Mouse (Mus musculus) gastrocnemius, postnatal 25 days (tissue): ENCODE data around the gene Crim1. TPM values are rescaled to one million over a fixed set of nuclear protein-coding genes. Genes with fewer than 3 reads are reported as not detected.

Experiments used
- DNase-seq: peaks from one replicate; pipeline ENCODE4 v3.0.0; 2022
- total RNA-seq, 2 experiments: library from RNA; stranded (reverse); gene quantifications; 1 replicate in 1 of 2; 2 replicates in 1 of 2; pipeline ENCODE4 v1.2.3; 2021

The Crim1 gene
- total RNA-seq, 2 experiments from 2014 or later, result 22.1 to 22.9 TPM

DNA sequence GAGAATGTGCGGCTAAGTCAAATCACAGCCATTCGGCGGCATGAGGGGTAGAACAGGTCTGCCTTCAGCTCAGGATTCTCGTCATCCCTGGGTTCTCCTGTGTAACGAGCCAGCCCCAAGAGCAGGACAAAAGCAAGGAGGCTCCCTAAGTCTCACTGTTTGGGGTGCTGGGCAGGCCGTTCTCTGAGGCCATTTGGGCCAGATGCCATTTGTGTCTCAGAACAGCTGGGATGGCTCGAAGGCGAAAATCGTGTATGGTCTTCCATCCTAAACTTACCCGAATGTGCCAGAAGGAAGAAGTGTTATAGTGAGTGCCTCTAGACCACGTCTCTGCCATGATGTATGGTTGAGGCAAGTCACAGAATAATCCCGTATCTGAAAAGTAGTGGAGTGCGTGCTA, 86.0 kb downstream of the Crim1 start:
- no peak for DNase-seq

DNA sequence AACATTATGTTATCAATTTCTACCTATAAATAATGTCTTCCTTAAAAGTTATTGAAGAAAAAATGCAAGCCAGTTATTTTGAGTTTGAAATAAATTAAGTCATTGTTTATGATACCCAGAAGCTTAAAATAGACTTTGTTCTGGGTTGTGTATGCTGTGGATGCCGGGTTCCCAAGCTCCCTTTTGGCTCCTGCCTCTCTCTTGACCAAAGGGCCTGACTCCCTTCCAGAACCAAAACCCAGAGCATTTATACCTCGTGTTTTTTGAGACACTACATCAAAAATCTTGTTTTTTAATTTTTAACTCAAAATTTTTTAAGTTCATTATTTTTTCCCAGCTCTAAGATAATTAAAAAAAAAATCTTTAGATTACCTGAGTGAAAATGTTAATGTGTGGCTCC, 87.3 kb downstream of the Crim1 start:
- no peak for DNase-seq

DNA sequence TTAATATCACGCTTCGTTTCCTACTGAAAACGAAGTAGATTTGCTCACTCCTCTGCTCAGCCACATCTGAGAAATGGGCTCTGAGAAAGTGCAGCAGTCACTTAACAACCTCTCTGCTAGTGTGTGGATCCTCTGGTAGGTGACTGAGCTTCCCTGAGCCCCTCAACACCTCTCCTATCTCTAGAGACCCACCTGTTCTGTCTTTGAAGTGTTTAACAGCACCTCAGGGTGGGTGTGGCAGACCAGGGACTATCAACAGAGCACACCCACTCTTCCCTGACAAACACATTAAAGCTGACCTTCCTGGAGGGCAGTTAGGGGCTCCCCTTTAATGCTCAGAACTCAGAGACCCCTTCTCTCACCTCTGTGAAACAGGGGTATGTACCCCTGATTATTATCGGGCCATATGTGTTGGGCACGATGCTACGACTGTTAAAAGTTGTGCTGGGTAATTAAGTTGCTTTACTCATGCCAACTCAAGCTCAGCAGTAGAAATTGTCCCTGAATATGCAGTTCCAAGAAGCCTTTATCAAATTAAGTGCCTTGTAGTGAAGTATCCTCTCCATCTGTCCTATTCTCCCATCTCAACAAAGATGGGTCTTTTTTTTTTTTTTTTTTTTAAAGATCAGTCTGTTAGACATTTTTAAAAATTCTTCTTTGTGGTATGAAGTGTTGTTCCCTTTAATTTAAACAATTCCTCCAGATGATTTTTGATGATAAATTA, 90.3 kb downstream of the Crim1 start:
- DNase-seq, result no peak

DNA sequence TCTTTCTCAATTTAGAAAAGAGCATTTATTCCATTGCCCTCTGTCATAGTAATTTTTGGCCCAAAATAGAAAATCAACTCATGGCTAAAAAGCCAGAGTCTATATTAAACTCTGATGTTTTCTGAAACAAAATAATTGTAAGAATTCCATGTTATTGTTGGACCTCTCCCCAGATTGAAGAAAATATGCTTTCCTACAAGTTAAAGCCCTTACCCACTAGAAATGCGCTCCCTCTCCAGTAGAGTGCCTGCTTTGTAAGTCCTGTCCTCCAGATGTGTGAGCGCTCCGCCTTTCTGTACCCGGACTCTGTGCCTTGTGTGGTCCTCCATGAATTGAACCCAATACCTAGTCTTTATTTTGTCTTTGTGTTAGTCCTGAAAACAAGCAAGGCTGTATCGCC, 91.0 kb downstream of the Crim1 start:
- DNase-seq, result no peak

DNA sequence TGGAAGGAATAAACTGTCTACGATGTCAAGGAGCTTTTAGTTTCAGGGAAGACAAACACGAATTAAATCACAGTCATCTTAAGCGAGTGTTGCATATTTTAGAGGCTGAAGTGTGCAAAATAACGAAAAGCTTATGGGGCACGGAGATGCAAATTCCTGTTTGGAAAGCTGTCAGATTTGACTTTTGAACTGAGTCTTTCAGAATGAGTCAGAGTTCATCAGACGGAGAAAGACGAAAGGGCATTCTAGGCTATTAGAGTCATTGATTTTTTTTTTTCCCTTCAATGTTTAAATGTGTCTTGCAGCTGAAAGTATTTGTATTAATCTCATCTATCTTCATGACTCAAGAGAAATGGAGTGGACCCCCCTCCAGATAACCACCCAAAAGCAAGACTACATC, 92.3 kb downstream of the Crim1 start:
- no peak for DNase-seq

DNA sequence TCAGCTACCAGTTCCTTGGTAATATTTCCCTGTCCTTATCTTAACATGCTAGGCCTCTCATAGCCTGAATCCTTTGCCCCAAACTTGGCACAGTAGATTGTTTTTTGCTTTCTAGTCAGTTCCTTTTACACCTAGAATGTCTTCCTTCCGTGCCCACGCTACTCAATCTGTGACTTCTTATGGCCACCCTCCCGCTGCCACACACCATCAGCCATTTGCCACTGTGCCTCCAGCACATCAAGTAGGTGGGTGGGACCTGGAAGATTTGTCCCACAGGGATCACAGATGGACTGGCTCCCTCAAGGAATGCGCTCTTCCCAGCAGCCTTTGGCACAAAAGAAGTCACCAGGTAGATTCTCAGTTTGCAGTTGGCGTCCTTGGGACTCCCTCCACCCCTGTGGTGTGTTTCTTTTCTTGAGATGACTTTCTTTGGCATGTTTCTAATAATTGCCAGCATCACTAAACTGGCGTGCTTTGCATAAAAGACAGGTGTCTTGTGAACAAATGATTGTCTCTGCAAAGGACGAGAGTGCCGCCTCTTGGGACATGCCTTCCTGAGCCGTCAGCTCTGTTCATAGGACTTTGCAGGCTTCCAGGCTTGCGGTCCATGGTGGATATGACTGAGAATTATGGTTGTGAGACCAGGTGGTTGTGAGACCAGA, 92.9 kb downstream of the Crim1 start:
- DNase-seq, result no peak

DNA sequence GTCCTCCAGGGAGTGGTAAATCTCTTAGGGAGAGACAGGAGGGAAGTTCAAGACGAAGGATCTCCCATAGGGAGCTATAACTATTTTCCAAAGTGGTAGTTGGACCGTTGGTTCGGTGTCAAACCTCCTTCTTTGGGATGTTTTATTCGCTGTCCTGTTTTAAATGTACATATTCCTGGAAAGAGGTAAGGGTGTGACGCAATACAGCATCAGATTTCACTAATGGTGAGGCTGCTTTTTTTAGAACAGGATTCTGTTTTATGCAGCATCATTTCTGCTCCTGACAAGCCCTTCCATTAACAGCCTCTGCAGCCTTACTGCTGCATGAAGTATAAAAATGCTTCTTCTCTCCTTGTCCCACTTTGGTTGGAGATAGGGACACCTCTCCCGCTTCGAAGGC, 95.9 kb downstream of the Crim1 start:
- DNase-seq, result no peak

DNA sequence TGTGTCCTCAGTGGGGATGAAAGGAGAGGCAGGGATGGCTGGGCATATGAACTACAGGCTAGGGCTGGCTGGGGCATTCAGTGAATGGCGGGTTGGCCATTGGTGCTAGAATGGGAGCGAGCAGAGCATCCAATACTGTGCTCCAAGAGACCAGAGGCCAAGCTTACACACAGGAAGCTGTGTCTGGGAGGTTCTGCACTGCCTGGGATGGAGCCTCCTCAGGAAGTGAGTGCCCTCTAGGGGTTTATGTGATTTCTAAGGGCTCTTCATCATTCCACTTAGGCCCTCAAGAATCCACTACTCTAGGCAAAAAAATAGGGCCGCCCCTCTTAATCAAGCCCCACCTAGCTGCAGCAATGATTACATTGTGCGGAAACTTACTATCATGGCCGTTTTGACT, 98.1 kb downstream of the Crim1 start:
- no peak for DNase-seq

DNA sequence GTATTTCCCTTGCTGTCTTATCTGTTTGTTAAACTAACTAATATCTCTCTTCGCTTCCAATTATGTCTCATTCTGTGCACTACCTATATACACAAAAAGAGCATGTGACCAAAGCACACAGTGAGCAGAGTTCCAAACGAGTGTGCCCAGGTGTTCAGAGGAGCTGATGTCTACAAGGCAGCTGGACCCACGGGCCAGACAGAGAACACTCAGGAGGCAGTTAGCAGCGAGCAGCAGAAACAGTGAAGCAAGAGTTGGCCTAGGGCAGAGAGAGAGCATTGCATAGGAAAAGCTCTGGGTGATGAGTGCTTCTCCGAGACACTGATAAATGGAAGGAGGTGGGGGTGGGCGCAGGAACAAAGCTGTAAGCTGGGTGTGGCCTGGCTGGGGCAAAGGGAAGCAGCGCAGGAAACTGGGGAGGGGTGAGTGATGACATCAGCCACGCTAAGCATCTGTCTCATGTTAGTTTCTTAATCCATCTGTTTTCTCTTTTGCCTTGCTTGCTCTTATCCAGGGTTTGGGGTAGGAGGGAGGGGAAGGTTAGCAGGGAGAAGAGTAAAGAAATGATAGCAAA, 99.0 kb downstream of the Crim1 start:
- DNase-seq, result no peak

DNA sequence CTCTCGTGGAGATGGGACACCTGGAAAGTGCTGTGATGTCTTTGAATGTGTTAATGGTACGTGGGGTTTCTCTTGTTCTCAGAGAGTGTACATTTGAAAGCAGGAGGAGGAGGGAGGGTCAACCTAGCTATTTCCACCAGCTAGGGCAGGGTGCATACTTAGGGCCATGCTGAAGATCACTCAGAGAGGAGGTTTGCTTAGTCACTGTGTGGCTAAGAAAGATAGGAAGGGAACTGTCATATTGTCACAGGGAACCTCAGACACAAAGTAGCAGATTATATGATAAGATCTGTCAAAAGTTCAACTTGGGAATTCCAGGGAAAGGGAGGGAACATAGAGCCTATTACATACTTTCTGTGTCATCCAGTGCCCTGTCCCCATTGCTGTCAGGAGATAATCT, 103.0 kb downstream of the Crim1 start:
- no peak for DNase-seq

DNA sequence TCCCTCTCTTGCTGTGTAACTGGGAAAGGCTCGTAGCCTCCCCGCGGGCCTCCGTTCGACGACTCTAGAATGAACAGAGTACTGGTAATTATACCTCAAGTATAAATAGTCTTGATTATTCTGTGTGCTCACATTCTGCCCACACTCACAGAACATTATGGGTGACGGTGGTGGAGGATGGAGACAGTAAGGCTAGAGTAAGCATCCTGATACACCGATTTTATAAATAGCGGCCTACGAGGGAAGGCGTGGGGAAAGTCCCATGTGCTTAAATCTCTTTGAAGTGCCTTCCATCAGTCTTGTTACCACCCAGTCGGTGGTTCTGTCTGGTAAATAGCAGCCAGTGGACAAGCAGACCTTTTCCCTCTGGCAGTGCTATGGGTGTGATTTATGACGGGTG, 104.0 kb downstream of the Crim1 start:
- DNase-seq, result no peak

DNA sequence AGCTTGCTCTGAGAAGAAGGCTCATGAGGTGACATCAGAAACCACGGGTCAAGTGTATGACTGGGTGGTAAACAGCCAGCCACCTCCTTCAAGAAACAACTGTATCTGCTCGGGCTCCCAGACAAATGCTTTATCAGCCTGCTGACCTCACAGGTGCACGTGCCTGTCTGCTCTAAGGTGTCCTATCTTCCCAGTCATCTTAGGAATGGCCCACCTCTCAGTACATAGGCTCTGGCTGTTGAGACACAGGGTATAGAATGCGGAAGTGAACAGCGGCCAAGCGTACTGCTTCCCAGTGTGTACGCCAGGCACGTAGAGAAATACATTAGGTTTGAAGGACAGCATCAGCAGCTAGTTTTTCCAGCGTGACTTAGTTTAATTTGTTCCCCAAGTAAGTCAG, 106.4 kb downstream of the Crim1 start:
- no peak for DNase-seq

DNA sequence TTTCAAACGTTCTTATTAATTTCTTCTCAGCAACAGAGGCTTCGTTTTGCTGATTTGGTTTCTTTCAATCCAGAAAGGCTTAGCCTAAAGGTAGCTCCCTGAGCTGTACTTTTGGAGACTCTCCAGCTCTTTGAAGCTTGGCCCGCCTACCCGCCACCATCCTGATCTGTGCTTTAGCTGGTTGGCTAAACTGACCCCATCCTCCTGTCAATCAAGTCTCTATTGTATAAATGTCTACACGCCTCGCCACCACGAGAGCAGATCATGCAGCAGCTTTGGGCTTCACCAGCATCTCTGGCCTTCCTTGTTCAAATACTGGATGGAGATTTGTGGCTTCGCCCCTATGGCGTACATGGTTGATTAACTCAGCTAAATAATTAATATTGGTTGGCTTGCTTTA, 108.2 kb downstream of the Crim1 start:
- no peak for DNase-seq

DNA sequence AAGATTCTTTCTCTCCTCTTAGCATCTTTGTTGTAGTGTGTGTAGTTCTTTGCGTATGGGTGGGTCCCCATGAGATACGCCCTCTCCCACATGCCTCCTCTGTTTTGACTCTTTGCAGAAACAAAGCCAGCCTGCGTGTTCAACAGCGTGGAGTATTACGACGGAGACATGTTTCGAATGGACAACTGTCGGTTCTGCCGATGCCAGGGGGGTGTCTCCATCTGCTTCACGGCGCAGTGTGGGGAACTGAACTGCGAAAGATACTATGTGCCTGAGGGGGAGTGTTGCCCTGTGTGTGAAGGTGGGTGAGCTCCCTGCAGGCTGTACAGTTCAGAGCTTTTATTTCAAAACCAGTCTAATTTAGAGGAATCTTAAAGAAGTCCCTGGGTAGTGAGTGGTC, 113.0 kb downstream of the Crim1 start:
- no peak for DNase-seq

DNA sequence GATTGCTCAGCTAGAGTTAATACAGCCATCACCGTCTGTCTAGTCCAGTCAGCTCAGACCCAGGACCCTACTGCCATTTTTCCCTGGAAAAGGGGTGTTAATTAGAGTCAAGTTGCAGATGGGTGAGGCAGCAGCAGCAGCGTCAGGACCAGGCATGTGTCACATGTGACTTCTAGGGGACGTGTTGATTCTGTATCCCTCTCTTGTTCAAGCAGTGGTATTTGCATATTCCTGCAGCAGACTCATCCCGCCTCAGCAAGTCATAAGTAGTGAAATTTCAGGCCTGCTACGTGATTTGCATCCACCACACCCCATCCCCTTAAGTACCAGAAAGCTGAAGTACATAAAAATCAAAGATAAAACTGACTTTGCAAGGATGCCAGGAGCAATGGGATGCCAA, 113.6 kb downstream of the Crim1 start:
- DNase-seq, result no peak

DNA sequence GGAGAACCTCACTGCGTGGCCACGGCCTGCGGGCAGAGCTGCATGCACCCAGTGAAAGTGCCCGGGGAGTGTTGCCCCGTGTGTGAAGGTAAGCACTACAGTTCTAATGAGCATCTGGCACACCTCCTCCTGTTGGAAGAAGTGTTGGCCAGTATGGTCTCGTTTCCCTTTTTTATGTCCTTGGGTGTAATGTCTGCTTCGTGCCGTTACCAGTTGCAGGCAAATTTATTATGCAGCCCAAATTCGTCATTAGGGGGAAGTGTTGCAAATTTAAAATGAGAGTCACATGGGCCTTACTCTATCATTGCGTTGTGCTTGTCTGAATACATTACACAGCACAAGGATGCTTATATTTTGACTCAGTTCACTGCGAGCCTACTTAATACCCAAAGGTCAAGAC, 115.6 kb downstream of the Crim1 start:
- DNase-seq, result no peak

DNA sequence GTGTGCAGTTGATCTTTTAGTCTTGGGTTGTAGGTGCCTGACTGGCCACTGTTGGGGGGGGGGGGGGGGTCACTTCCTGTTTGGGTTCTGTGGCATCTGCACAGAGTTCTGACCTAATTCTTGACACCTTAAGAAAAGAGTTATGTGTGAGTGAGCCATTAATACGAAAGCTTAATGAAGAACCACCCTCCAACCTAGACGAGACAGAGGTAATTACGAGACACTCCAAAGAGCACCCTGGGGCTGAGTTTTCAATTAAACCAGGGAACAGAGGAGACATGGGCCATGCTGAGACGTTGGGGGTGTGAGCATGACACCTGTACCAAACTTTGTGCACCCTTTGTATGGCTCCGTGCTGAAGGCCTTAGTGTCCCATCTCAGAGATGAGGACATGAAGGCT, 117.3 kb downstream of the Crim1 start:
- DNase-seq, result no peak

DNA sequence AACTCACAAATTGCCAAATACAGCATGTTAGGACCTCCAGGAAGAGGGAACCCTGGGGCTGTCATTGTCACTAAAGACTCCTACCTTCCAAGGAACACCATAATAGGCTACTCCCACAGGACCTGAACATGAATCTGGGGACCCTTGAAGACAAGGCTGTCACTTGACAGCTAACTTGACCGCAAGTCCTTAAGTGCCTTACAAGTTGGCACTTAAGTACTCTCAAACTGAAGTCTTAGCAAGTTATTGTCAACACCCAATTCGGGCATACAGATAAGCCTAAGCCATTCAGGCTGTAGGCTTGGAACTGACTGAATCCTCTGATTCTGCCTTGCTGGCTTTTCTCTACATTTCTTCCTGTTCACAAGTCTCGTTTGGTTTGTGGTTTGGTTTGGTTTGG, 118.8 kb downstream of the Crim1 start:
- no peak for DNase-seq

DNA sequence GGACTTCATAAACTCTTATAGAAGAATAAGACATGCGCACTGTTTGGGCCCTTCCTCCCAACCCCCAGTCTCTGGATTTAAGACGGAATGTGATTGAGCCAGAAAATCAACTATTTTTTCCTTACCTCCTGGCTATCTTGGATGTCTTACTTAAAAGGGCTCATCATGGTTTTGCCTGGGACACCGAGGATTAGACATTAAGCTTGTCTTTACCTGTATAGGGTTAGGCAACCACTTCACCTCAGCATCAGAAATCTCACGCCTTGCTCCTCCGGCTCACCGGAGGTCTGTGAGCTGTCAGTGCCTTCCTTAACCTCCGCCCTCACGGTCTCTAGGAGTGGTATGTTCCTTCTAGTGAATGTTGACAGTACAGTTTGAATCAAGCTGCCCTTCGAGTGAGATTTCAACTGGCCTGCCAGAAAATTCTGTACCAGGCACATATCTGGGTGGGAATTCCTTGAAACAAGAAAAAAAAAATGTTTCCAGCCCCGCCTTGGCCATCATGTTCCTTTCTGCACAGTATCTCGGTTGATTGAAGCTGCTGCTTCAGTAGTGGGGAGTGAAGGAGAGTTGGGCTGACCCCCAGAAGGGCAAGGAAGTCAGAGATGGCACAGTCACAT, 121.3 kb downstream of the Crim1 start:
- no peak for DNase-seq

DNA sequence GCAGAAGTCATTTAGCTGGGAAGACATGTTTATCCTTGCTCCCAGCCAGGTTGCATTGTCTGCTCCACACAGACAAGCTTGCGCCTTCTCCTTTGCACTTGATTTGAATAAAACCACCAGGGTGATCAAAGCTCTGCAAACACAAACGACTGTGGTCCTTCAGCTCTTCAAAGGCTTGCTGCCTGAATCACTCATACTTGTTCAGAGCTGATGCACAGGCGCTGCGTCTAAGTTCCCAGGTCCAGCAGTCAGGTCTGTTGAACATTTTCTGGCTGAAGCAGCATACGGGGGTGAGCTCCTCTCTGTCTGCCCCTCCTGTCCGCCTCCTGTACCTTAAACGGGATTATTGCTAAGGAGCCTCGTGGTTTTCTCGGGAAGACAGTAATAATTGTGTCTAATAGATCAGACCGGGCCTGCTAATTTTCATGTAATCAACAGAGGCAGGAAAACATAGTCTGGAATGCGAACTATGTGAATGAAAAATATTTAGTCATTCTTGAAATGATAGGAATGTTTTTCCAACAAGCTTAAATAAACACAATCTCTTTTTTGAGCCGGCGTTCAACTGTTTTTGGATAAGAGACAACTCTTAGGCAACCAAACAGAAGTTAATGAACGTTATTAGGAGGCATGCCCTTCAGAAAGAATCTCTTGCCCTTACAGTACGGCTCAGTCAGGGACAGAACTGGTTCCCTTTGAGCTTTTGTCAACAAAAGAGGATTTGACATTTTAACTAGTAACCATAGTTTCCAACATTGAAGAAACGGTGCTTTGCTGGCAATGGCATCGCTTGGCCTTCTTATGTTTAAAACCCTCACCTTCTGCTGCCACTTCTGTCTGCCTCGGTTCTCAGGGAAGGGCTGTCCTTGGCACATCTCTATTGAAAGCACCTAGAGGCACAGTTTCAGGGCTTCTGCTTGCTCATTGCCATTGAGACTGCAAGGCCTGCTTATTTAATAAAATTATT, 122.6 kb downstream of the Crim1 start:
- no peak for DNase-seq

DNA sequence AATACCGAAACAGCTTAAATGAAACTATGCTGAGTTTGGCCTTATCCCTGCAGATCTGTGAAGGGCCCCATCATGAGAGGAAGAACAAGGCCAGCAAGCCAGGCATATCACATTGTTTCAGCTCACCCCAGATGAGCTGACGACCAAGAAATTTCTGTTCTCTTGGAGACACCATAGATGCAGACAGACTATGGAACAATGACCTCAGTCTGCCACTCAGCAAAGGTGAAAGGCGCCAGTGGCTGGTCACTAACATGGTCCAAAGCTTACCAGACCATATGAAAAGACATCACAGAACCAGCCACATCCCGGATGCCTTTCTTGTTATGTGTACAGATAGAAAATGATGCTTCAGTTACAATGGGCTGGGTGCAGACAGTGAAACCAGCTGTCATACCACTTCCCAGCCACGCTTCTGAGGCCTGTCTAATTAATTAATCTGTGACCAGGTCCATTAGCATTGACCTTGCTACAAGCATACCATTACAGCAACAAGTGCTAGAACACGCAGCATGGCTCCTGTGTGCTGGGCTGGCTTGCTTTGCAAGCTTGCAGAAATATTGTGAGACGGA, 125.8 kb downstream of the Crim1 start:
- no peak for DNase-seq

DNA sequence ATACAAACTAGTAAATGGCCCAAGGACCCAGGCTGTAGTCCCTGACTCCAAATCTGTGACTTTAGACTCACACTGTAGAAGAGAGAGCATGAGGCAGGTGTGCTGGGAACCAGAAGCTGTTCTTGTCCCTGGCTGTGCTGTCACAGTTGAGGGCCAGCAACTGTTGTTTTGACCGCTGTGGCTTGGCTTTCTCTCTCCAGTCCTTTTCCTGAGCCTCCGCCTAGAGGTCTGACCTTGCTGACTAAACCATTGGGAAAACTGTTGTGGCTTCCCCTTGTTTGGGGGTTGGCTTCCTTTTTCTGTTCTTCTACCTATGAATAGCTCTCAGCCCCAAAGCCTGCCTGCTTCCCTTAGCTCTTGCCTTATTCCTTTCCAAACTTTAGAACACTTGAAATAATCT, 126.3 kb downstream of the Crim1 start:
- no peak for DNase-seq
